Mouse (Mus musculus) neural tube, embryonic 13.5 days (tissue): Measurements from ENCODE around the gene Gtf2f2. TPM values are rescaled to one million over a fixed set of nuclear protein-coding genes. Genes with fewer than 3 reads are reported as not detected.

Experiments
- ATAC-seq: fragments of 200-750 bp; cut with Nextera tagmentation; 2 replicates; pipeline ENCODE4 v1.8.0; 2017; ENCODE audit warnings: low read depth, mild to moderate bottlenecking, moderate TSS enrichment, moderate library complexity
- H3K27ac ChIP-seq: fragments of 300-500 bp; sonication (generic); replicated peaks from 2 replicates; pipeline ENCODE4 v1.5.1; 2015; ENCODE audit warnings: moderate library complexity, mild to moderate bottlenecking, inconsistent platforms
- H3K27me3 ChIP-seq: fragments of 300-500 bp; sonication (generic); 2 replicates; pipeline ENCODE4 v1.6.1; 2015; ENCODE audit warnings: mild to moderate bottlenecking, inconsistent platforms
- H3K36me3 ChIP-seq: fragments of 300-500 bp; sonication (generic); 2 replicates; pipeline ENCODE4 v1.6.1; 2015; ENCODE audit warnings: mild to moderate bottlenecking, inconsistent platforms
- H3K4me1 ChIP-seq: fragments of 300-500 bp; sonication (generic); replicated peaks from 2 replicates; pipeline ENCODE4 v1.6.1; 2015; ENCODE audit warnings: inconsistent platforms
- H3K4me2 ChIP-seq: fragments of 300-500 bp; sonication (generic); 2 replicates; pipeline ENCODE4 v1.6.1; 2015; ENCODE audit warnings: inconsistent platforms, mild to moderate bottlenecking, moderate library complexity
- H3K4me3 ChIP-seq: fragments of 300-500 bp; sonication (generic); 2 replicates; pipeline ENCODE4 v1.5.1; 2015; ENCODE audit warnings: mild to moderate bottlenecking, inconsistent platforms
- H3K9ac ChIP-seq: fragments of 300-500 bp; sonication (generic); 2 replicates; pipeline ENCODE4 v1.6.1; 2015; ENCODE audit warnings: moderate library complexity, mild to moderate bottlenecking, inconsistent platforms
- H3K9me3 ChIP-seq: fragments of 300-500 bp; sonication (generic); 2 replicates; pipeline ENCODE4 v1.6.1; 2016; ENCODE audit warnings: inconsistent platforms
- WGBS: fragments of 180-500 bp; shearing (Covaris S2); methylation state at CpG from one replicate; pipeline ENCODE4 v1.1.7; 2015; 5-methylcytosine and 5-hydroxymethylcytosine counted together
- polyA plus RNA-seq: library from polyadenylated mRNA; unstranded; fragments of >200 nt; fragmentation: Nextera tagmentation; extraction: Ambion mirVana; gene quantifications from 2 replicates; pipeline ENCODE4 v1.2.1, GENCODE M21; 2015

Gtf2f2 gene
- polyA plus RNA-seq, 1 experiment from 2014 or later = 40.1 TPM

DNA sequence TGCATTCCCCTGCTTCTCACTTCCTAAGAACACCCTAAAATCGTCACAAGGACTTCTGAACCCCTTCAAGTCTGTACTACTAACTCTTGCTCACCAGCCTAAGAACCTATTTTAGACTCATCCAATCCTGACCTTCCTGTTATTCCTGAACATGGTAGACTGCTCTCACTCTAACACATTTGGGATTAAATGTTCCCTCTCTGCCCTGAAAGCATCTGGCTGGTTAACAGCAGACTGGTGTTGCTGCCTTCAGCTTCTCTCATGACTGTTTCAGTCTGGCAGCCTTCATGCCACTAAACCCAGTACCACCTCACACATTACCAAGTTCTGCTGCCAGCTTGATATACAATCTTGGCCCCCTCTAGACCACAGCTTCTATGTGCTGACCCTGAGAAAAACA lies 21.5 kb downstream of the Gtf2f2 start:
- peaks cover 24% of the 10 kb centered on the region for H3K4me1 ChIP-seq
- no peaks in the 10 kb centered on the region for H3K27me3 ChIP-seq
- 92% methylated on average over 1 of the region's 1 CpGs for WGBS
- H3K9ac ChIP-seq = no peak overlapping the region
- H3K9me3 ChIP-seq = no peaks in the 10 kb centered on the region
- H3K36me3 ChIP-seq = no peaks in the 10 kb centered on the region
- ATAC-seq = no peak
- H3K4me3 ChIP-seq = no peak overlapping the region
- H3K4me2 ChIP-seq = no peak overlapping the region
- no peak overlapping the region for H3K27ac ChIP-seq

DNA sequence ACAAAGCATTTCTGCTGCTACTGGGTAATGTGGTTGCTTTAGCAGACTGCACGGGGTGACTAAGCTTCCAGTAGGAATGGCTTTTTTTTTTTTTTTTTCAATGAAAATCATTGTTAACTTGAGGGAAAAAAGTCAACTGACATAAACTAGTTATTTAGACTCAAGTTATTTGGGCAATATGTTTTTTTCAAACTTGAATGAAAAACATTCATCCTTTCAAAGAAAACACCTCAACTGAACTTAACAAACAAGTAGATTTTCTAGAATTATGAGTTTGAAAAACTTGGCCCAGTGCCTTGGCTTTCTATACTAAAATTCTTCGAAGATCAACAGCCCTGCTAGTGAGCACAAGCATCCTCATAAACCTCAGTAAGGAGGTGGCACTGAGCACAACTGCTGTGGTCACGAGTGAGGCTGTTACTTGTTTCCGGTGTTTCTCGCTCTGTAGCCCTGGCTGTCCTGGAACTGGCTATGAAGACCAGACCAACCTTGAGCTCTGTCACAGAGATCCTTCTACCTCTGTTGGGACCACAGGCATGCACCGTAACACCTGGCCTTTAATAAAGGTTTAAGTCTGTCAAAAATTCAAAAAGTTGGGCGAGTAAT lies 23.7 kb downstream of the Gtf2f2 start:
- no peak for ATAC-seq
- H3K4me3 ChIP-seq = no peak overlapping the region
- no peak overlapping the region for H3K9ac ChIP-seq
- H3K4me2 ChIP-seq = no peak overlapping the region
- no peaks in the 10 kb centered on the region for H3K27me3 ChIP-seq
- H3K27ac ChIP-seq = no peak overlapping the region
- 88% methylated on average over 7 of the region's 7 CpGs for WGBS
- peaks cover 31% of the 10 kb centered on the region for H3K4me1 ChIP-seq
- no peaks in the 10 kb centered on the region for H3K36me3 ChIP-seq
- H3K9me3 ChIP-seq = no peaks in the 10 kb centered on the region

DNA sequence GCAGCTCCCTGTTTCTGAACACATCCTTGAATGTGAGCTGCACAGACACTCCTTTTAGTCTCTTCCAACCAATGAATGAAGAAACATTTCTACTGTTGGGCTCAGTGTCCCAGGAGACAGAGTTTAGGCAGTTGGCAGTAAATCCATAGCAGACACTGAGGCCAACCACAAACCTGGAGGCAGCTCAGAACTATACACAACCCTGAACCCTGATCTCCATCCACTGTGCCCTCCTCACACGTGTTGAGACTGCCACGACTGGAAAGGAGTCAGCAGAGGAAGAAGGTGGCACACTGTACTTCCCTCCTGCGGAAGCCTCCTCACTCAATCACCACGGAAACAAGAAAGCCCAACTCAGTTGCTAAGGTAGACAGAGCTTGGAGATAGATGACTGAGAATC lies 25.6 kb downstream of the Gtf2f2 start:
- H3K4me2 ChIP-seq = no peak overlapping the region
- H3K9me3 ChIP-seq = no peaks in the 10 kb centered on the region
- 57% methylated on average over 4 of the region's 4 CpGs for WGBS
- H3K4me3 ChIP-seq = no peak overlapping the region
- H3K4me1 ChIP-seq = peaks cover 31% of the 10 kb centered on the region
- ATAC-seq = no peak
- no peaks in the 10 kb centered on the region for H3K36me3 ChIP-seq
- H3K27ac ChIP-seq = peak overlapping the region; percentile 10; the same call in 1 of the 2 replicates
- H3K9ac ChIP-seq = no peak overlapping the region
- no peaks in the 10 kb centered on the region for H3K27me3 ChIP-seq

DNA sequence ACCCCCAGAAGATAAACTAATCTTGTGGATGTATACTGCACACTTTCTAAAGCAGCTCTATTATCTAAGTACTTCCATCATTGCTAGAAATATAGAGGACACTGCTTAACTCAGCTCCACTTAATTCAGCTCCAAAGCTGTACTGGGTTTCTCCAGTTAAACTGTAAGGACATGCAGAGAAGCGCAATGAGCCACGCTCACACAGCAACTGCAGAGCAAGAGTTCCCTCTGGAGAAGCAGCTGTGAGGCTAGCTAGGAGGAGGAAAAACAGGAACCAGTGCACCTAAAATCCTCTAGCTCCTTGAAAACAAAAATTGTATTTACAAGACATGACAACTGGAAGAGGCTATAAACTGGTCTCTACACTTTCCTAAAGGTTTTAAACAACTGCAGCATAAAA lies 26.8 kb downstream of the Gtf2f2 start:
- H3K36me3 ChIP-seq = no peaks in the 10 kb centered on the region
- H3K4me1 ChIP-seq = peaks cover 32% of the 10 kb centered on the region
- H3K9me3 ChIP-seq = no peaks in the 10 kb centered on the region
- no peak overlapping the region for H3K4me3 ChIP-seq
- 81% methylated on average over 2 of the region's 2 CpGs for WGBS
- H3K4me2 ChIP-seq = no peak overlapping the region
- ATAC-seq = no peak
- no peak overlapping the region for H3K27ac ChIP-seq
- no peaks in the 10 kb centered on the region for H3K27me3 ChIP-seq
- no peak overlapping the region for H3K9ac ChIP-seq

GRCm38 (mm10) chr14:75981231-75981630 lies 29.4 kb downstream of the Gtf2f2 start:
- Histone ChIP-seq H3K4me1 (peaks cover 32% of the 10 kb centered on the region), H3K27ac (no peak overlapping the region), H3K36me3 (no peaks in the 10 kb centered on the region), H3K9me3 (no peaks in the 10 kb centered on the region), H3K4me2 (no peak overlapping the region), H3K27me3 (no peaks in the 10 kb centered on the region), H3K9ac (no peak overlapping the region), H3K4me3 (no peak overlapping the region)
- WGBS = 82% methylated on average over 3 of the region's 3 CpGs
- no peak for ATAC-seq

DNA sequence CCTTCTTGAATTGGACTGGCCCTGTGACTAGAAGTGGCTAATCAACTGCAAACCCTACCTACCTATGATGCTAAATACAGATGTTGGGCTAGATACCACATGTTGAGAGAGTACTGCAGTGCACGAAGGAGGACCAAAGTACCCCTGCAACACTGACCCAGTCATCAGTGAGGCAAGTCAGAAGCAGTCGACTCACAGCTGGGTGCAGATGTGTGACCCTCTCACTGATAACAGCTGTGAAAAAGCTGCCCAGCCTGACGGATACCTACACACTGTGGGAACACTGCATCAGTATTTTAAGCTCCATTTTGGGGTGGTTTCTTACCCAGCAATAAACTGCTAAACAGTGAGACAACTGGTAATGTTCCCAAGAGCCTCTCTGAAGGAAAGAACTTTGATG lies 34.6 kb downstream of the Gtf2f2 start:
- Histone ChIP-seq H3K4me2 (no peak overlapping the region), H3K36me3 (no peaks in the 10 kb centered on the region), H3K9me3 (no peaks in the 10 kb centered on the region), H3K9ac (no peak overlapping the region), H3K27ac (no peak overlapping the region), H3K4me1 (peaks cover 9% of the 10 kb centered on the region; the same call in 1 of the 2 replicates), H3K27me3 (no peaks in the 10 kb centered on the region), H3K4me3 (no peak overlapping the region)
- WGBS = 69% methylated on average over 3 of the region's 3 CpGs
- ATAC-seq = no peak

DNA sequence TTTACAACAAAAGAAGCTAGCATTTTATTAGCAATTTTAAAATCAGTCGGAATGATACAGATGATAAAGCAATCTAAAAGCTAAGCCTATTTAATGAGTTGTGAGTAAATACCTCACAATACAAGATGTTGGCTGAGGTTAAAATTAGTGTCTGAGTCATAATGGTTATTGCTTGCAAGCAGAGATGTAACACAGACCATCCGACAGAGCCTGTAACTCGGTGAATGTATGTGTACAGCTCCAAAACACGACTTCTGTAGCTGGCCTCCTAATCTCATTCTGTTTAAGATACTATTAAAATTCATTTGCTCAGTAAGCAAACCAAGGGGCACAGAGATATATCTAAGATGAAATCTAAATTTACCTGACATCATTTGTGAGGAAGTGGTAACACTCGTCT lies 43.4 kb downstream of the Gtf2f2 start:
- peaks cover 33% of the 10 kb centered on the region for H3K4me1 ChIP-seq
- no peak overlapping the region for H3K9ac ChIP-seq
- no peak for ATAC-seq
- H3K36me3 ChIP-seq = no peaks in the 10 kb centered on the region
- no peaks in the 10 kb centered on the region for H3K27me3 ChIP-seq
- WGBS = 78% methylated on average over 5 of the region's 5 CpGs
- H3K27ac ChIP-seq = no peak overlapping the region
- peak overlapping the region; percentile 24; the same call in 1 of the 2 replicates for H3K4me2 ChIP-seq
- no peak overlapping the region for H3K4me3 ChIP-seq
- H3K9me3 ChIP-seq = no peaks in the 10 kb centered on the region

DNA sequence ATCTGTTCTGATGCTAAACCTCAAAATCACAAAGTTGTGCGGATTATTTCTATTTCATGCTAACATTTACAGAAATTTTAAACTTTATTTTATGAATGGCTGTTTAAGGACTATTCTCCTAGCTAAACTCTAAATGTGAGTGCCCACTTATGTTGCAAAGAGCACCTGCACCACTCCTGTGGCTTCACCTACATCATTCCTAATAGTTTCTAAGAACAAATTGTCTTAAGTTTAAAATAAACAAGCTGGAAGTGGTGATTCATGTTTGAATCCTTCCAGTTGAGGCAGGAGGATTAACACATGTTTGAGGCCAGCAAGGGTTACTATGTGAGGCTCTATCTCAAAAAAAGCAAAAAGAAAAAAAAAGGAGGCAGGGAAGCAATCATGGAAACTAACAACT lies 46.2 kb downstream of the Gtf2f2 start:
- 98% methylated on average over 1 of the region's 1 CpGs for WGBS
- Histone ChIP-seq H3K4me1 (peaks cover 37% of the 10 kb centered on the region), H3K36me3 (no peaks in the 10 kb centered on the region), H3K4me3 (peak overlapping the region; percentile 32; the same call in 1 of the 2 replicates), H3K9me3 (no peaks in the 10 kb centered on the region), H3K4me2 (peak overlapping the region; percentile 40), H3K9ac (no peak overlapping the region), H3K27me3 (no peaks in the 10 kb centered on the region), H3K27ac (no peak overlapping the region)
- ATAC-seq = no peak

GRCm38 (mm10) chr14:75964000-75964399 lies 46.7 kb downstream of the Gtf2f2 start:
- WGBS = 33% methylated on average over 5 of the region's 5 CpGs
- no peaks in the 10 kb centered on the region for H3K9me3 ChIP-seq
- peak overlapping the region; percentile 32 for H3K4me3 ChIP-seq
- no peaks in the 10 kb centered on the region for H3K36me3 ChIP-seq
- H3K4me1 ChIP-seq = peaks cover 37% of the 10 kb centered on the region
- peak overlapping the region; percentile 27; the same call in 1 of the 2 replicates for H3K9ac ChIP-seq
- H3K27ac ChIP-seq = 0 out of 2 replicates have a peak overlapping the region, but pooled peaks have one; percentile 52
- ATAC-seq = peak; percentile 32; the same call in 1 of the 2 replicates
- peak overlapping the region; percentile 40 for H3K4me2 ChIP-seq
- H3K27me3 ChIP-seq = no peaks in the 10 kb centered on the region

DNA sequence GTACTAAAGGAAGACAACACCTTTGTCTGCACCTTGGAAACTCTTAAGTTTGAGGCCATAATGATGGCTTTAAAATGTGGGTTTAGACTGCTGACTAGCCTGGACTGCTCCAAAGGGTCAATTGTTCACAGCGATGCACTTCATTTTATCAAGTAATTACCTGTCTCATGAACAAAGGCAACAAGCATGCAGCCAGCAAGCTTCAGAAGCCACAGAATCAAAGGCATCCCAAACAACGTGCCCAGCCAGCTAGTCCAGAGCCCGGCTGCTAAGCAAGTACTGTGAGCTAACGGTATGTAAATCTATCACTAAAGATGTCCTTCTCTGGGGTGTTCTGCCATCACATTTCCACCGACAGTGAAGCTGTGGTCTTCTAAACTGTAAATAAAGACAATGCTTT lies 47.5 kb downstream of the Gtf2f2 start:
- WGBS = 19% methylated on average over 5 of the region's 5 CpGs
- ATAC-seq = 0 out of 2 replicates have a peak, but pooled peaks have one; percentile 53
- peak overlapping the region; percentile 64 for H3K9ac ChIP-seq
- no peaks in the 10 kb centered on the region for H3K36me3 ChIP-seq
- no peaks in the 10 kb centered on the region for H3K27me3 ChIP-seq
- H3K27ac ChIP-seq = peak overlapping the region; percentile 68
- H3K9me3 ChIP-seq = no peaks in the 10 kb centered on the region
- H3K4me1 ChIP-seq = peaks cover 37% of the 10 kb centered on the region
- H3K4me3 ChIP-seq = peak overlapping the region; percentile 32
- H3K4me2 ChIP-seq = peak overlapping the region; percentile 40

DNA sequence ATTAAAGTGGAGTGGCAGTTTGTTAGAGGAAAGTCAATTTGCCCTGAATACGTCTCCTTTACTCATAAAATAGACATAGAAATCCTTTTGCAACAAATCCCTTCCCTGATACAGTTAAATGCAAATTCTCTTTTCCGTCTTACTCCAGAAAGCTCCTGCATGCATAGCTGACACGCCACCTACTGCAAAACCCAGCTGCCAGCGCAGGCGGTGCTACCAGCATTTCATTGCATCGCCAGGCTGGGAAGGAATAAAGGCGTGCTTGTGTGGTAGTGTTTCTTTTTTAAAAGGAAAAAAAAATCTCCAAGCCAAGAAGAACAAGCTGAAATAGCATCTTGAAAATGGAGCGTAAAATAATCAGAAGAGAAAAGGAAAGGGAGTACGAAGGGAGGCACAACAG lies 48.4 kb downstream of the Gtf2f2 start:
- no peak for ATAC-seq
- H3K9me3 ChIP-seq = no peaks in the 10 kb centered on the region
- H3K36me3 ChIP-seq = no peaks in the 10 kb centered on the region
- 49% methylated on average over 9 of the region's 9 CpGs for WGBS
- peak overlapping the region; percentile 32 for H3K4me3 ChIP-seq
- peak overlapping the region; percentile 40 for H3K4me2 ChIP-seq
- H3K4me1 ChIP-seq = peaks cover 30% of the 10 kb centered on the region
- H3K27ac ChIP-seq = peak overlapping the region; percentile 46
- no peaks in the 10 kb centered on the region for H3K27me3 ChIP-seq
- peak overlapping the region; percentile 64; the same call in 1 of the 2 replicates for H3K9ac ChIP-seq

GRCm38 (mm10) chr14:75954766-75955165 lies 55.9 kb downstream of the Gtf2f2 start, which contains the start of gene Kctd4:
Gene Kctd4 (plus strand): TSS chr14:75955009.
- no peaks in the 10 kb centered on the region for H3K9me3 ChIP-seq
- ATAC-seq = no peak
- no peaks in the 10 kb centered on the region for H3K27me3 ChIP-seq
- H3K4me1 ChIP-seq = no peaks in the 10 kb centered on the region
- H3K9ac ChIP-seq = no peak within 1 kb of the TSS
- H3K4me3 ChIP-seq = no peak within 1 kb of the TSS
- no peak within 1 kb of the TSS for H3K27ac ChIP-seq
- 88% methylated on average over 7 of the region's 7 CpGs for WGBS
- H3K4me2 ChIP-seq = no peak within 1 kb of the TSS
- H3K36me3 ChIP-seq = no peaks in the 10 kb centered on the region

DNA sequence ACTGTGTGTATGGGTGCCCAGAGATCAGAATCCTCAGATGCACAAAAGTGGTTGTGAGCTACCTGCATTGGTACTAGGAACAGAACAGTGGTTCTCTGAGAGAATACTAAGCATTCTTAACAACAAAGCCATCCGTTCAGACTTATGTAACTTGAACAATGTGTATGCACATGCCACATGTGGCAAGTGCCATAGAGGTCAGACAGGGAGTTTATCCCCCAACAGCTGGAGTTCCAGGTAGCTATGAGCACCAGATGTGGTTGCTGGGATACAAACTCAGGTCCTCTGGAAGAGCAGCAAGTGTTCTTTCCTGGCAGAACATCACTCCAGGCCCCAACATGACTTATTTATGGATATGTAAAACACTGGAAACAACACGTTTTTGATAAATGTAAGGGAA lies 57.7 kb downstream of the Gtf2f2 start:
- Histone ChIP-seq H3K27ac (no peak overlapping the region), H3K4me2 (no peak overlapping the region), H3K4me3 (no peak overlapping the region), H3K9ac (no peak overlapping the region), H3K36me3 (no peaks in the 10 kb centered on the region), H3K9me3 (no peaks in the 10 kb centered on the region), H3K27me3 (no peaks in the 10 kb centered on the region), H3K4me1 (no peaks in the 10 kb centered on the region)
- ATAC-seq = no peak
- 65% methylated on average over 2 of the region's 2 CpGs for WGBS
